Mouse (Mus musculus): ENCODE data around the gene App. TPM values are rescaled to one million over a fixed set of nuclear protein-coding genes. Genes with fewer than 3 reads are reported as not detected.

Gene App
- polyA plus RNA-seq, 1 experiment: 8.9 TPM

DNA sequence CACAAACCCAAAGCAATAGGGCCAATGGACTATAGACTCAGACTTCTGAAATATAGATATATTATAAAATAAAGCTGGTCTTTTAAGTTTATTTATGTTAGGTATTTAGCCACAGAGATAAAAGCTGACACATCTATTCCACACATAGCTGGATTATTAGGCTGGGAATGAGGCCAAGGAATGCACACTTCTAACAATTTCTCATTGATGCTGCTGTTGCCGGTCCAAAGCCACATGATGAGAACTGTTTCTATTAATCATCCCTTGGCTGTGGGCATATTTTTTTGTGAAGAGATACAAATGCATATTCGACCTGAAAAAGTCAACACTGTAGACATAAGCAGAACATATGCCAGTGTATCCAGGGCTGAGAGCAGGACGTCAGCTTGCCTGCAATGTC is 176.0 kb downstream of the App start:
- H3K4me1 ChIP-seq: no peaks in the 10 kb centered on the region
- no peaks in the 10 kb centered on the region for H3K27me3 ChIP-seq (replicated peaks)
- no peaks in the 10 kb centered on the region for H3K36me3 ChIP-seq (replicated peaks; ENCODE audit: low read length)
- H3K4me3 ChIP-seq (replicated peaks): no peak overlapping the region
- TF ChIP-seq FLI1 (IDR thresholded peaks at IDR 0.05; ENCODE audit: low read length): no peak
- no peak for TF ChIP-seq GATA1 (IDR thresholded peaks at IDR 0.05; ENCODE audit: borderline replicate concordance, low read length)
- H3K9me3 ChIP-seq: no peaks in the 10 kb centered on the region

DNA sequence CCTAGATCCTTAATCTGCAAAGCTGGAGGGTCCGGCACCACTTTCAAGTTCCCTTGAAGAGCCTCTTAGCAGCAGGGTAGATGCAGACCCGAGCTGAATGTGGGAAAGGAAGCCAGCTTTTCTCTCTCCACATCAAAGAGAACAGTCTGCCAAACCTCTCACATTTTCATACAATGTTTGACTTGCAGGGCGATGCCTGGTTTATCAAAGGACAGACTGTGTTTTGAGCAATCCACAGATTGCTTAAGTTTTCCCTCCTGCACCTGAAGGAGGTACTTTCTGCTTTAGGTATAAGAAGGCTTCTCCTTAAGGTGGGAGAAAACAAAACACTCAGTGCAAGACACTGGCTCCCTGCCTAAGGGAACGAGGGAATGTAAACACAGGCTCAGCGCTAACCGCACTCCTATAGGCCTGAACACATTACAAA is 178.1 kb downstream of the App start:
- no peaks in the 10 kb centered on the region for H3K4me1 ChIP-seq
- H3K9me3 ChIP-seq: no peaks in the 10 kb centered on the region
- H3K4me3 ChIP-seq (replicated peaks): no peak overlapping the region
- no peaks in the 10 kb centered on the region for H3K27me3 ChIP-seq (replicated peaks)
- TF ChIP-seq FLI1 (IDR thresholded peaks at IDR 0.05; ENCODE audit: low read length) (no peak), GATA1 (IDR thresholded peaks at IDR 0.05; ENCODE audit: borderline replicate concordance, low read length) (no peak)
- no peaks in the 10 kb centered on the region for H3K36me3 ChIP-seq (replicated peaks; ENCODE audit: low read length)

DNA sequence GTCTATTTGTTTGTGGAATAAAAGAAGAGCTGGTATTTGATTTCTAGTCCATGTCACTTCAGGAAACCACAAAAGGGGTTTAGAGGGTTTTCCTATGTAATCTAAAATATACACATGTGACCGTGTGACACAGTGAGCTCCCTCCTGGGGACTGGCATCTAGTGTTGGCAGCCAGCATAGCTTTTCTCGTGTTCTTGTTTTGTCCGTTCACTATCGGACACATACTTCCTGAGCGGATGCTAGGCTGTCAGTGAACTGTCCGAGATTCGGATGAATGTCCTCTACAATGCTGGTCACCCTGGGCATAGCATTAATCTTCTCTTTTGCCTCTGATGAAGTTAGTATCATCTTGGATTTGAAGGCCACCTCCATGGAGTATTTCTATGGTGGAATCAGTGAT is 180.7 kb downstream of the App start:
- H3K9me3 ChIP-seq: no peaks in the 10 kb centered on the region; the same call in 1 of the 2 replicates

DNA sequence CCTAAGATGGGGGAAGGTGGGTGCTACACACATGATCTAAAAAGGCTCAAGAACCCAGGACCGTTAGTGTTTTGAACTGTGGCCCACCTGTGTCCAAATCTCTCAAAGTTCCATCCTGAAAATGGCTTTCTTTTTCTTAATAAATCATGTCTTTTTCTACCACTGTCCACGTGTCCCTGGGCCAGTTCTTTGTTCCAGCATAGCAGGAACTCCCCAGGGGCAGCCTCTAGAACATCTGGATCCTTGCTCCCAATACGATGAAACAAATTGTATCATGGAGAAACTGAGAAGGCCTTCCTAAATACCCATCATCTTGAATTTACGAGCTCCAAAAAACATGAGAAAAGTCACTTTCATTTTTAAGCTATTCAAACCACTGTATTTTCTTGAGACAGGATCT is 182.6 kb downstream of the App start:
- TF ChIP-seq FLI1 (IDR thresholded peaks at IDR 0.05; ENCODE audit: low read length) (no peak), GATA1 (IDR thresholded peaks at IDR 0.05; ENCODE audit: borderline replicate concordance, low read length) (no peak)
- H3K4me3 ChIP-seq (replicated peaks): no peak overlapping the region
- no peaks in the 10 kb centered on the region for H3K27me3 ChIP-seq (replicated peaks)
- H3K36me3 ChIP-seq (replicated peaks; ENCODE audit: low read length): no peaks in the 10 kb centered on the region
- no peaks in the 10 kb centered on the region for H3K4me1 ChIP-seq
- peaks cover 6% of the 10 kb centered on the region; the same call in 1 of the 2 replicates for H3K9me3 ChIP-seq

More for the DNA sequence above, 180.7 kb downstream of the App start:
- H3K27me3 ChIP-seq (replicated peaks): no peaks in the 10 kb centered on the region
- H3K36me3 ChIP-seq (replicated peaks; ENCODE audit: low read length): no peaks in the 10 kb centered on the region
- H3K4me1 ChIP-seq: no peaks in the 10 kb centered on the region
- H3K4me3 ChIP-seq (replicated peaks): no peak overlapping the region
- no peak for TF ChIP-seq FLI1 (IDR thresholded peaks at IDR 0.05; ENCODE audit: low read length)
- TF ChIP-seq GATA1 (IDR thresholded peaks at IDR 0.05; ENCODE audit: borderline replicate concordance, low read length): no peak

DNA sequence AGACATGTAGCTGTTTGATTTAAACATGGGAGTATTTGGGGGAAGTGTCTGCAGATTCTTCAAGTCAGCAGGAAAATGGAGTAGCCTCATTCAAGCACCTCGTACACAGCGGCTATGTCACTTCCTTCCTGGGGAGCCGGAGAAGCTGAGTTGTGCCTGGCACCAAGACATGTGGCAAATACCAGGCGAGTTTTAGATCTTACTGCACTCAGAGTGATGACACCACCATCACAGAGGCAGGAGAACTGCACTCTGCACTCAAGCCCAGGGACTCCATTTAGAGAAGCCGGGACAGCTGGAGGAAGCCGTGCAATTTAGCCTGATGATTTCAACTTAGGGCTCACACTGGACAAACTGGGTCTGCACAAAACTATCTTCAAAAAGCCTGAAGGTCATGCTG is 183.6 kb downstream of the App start:
- no peaks in the 10 kb centered on the region for H3K27me3 ChIP-seq (replicated peaks)
- no peaks in the 10 kb centered on the region for H3K36me3 ChIP-seq (replicated peaks; ENCODE audit: low read length)
- H3K4me1 ChIP-seq: no peaks in the 10 kb centered on the region
- peaks cover 9% of the 10 kb centered on the region; the same call in 1 of the 2 replicates for H3K9me3 ChIP-seq
- H3K4me3 ChIP-seq (replicated peaks): no peak overlapping the region
- no peak for TF ChIP-seq GATA1 (IDR thresholded peaks at IDR 0.05; ENCODE audit: borderline replicate concordance, low read length)
- no peak for TF ChIP-seq FLI1 (IDR thresholded peaks at IDR 0.05; ENCODE audit: low read length)

DNA sequence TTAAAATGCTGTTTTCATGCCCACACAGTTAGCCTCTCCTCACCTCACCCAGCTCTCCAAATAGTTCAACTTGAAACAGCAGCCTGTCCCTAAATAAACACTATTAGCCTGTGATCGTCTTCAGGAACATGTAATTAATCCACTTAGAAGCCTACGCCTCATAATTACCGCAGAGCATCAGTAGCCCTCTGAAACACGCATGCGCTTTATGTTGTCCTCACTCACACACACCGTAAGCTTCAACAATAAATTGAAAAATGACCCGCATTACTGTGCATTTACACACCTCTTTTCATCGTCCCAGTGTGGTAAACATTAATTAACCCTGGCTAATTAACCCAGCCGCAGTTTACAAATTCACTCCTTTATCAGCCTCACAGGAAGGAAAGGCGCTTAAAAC is 184.1 kb downstream of the App start:
- Histone ChIP-seq H3K4me3 (replicated peaks) (no peak overlapping the region), H3K36me3 (replicated peaks; ENCODE audit: low read length) (no peaks in the 10 kb centered on the region), H3K27me3 (replicated peaks) (no peaks in the 10 kb centered on the region), H3K4me1 (no peaks in the 10 kb centered on the region), H3K9me3 (peaks cover 9% of the 10 kb centered on the region; the same call in 1 of the 2 replicates)
- no peak for TF ChIP-seq FLI1 (IDR thresholded peaks at IDR 0.05; ENCODE audit: low read length)
- TF ChIP-seq GATA1 (IDR thresholded peaks at IDR 0.05; ENCODE audit: borderline replicate concordance, low read length): no peak

DNA sequence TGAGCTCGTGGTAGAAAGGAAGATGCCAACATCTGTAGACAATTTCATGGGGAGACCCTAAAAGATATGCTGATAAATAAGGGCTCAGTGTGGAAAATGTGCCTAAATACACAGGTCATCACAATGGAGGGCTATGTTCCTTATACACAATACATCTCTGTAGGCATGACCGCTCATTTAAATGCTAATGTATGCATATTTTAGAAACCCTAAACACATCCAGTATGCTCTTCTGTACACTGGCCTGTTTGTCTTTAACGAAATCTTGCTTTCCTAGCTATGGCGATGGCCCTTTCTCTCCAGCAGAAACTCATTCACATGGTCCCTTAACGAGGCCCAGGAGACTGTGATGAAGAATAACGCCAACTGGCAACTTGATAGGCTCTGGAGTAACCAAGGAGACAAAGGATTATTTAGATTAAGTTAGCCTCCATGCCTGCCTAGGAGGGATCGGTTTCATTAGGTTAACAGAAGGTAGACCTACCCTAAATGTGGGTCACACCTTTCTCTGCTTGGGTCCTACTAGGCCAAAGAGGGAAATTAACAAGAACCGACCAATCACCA is 185.8 kb downstream of the App start:
- Histone ChIP-seq H3K4me3 (replicated peaks) (no peak overlapping the region), H3K36me3 (replicated peaks; ENCODE audit: low read length) (no peaks in the 10 kb centered on the region), H3K4me1 (no peaks in the 10 kb centered on the region), H3K27me3 (replicated peaks) (no peaks in the 10 kb centered on the region), H3K9me3 (peaks cover 9% of the 10 kb centered on the region; the same call in 1 of the 2 replicates)
- TF ChIP-seq GATA1 (IDR thresholded peaks at IDR 0.05; ENCODE audit: borderline replicate concordance, low read length) (no peak), FLI1 (IDR thresholded peaks at IDR 0.05; ENCODE audit: low read length) (no peak)

DNA sequence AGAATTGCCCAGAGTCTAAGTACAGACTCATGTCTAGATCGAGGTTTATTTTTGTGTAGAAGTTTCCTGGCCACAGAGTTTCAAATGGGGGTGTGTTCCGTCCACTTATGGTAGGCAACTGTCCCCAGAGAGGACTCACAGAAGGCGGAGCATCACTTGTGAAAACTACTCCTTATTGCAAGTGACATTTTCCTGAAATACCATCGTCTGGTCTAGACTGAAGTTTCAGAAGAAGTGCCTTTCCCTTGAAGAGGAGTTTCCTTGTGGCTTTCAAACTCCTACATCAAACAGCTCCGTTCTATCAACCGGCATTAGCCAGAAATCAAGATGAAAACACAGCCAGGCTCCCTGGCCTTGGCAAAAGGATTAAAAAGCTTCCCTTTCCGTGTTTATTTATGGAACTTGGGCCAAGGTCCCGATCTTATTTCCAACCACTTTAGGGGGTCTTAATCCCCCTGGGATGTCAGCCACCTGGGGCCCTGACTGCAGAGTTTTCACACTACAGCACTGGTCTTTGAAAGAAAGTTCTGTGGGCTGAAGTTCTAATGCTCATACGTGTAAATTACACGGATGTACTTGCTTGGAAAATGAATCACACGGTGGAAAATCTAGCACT is 187.4 kb downstream of the App start:
- Histone ChIP-seq H3K27me3 (replicated peaks) (no peaks in the 10 kb centered on the region), H3K36me3 (replicated peaks; ENCODE audit: low read length) (no peaks in the 10 kb centered on the region), H3K4me3 (replicated peaks) (no peak overlapping the region), H3K4me1 (no peaks in the 10 kb centered on the region), H3K9me3 (peaks cover 9% of the 10 kb centered on the region; the same call in 1 of the 2 replicates)
- TF ChIP-seq FLI1 (IDR thresholded peaks at IDR 0.05; ENCODE audit: low read length) (no peak), GATA1 (IDR thresholded peaks at IDR 0.05; ENCODE audit: borderline replicate concordance, low read length) (no peak)

DNA sequence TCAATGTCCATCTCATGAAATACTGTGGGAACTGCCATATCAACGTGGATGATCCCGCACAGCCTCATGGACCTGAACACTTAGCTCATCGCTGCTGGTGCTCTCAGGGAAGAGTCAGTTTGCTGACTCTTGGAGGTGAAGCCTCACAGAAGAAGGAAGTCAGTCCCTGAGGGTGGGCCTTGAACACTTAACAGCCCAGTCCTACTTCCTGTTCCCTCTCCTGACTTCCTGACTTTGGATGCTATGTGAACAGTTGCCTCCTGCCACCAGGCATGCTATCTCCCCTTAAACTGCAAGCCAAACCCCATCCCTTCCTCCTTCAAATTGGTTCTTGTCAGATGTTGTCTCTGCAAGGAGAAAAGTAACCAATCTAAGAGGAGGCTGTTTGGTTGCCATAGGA is 188.2 kb downstream of the App start:
- H3K9me3 ChIP-seq: peaks cover 9% of the 10 kb centered on the region; the same call in 1 of the 2 replicates

DNA sequence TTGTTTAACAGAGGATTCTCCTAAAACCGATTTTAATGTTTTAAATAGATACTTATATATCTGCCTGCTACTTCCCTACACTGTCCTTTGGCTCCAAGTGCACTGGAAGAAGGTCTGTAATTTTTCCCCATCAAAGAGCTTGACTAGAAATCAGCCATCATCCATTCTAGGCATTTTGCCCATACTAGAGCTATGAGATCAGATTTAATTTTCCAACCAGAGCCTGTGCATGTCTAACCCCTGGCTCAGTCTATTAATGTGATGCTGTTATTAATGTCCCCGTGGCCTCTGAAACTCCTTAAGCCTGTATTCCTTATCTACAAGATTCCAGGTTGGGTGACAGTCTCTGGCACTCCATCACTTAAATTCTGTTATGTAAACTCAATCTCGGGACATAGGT is 190.1 kb downstream of the App start:
- peaks cover 9% of the 10 kb centered on the region; the same call in 1 of the 2 replicates for H3K9me3 ChIP-seq
- TF ChIP-seq GATA1 (IDR thresholded peaks at IDR 0.05; ENCODE audit: borderline replicate concordance, low read length) (no peak), FLI1 (IDR thresholded peaks at IDR 0.05; ENCODE audit: low read length) (no peak)
- H3K4me3 ChIP-seq (replicated peaks): no peak overlapping the region
- H3K36me3 ChIP-seq (replicated peaks; ENCODE audit: low read length): no peaks in the 10 kb centered on the region
- no peaks in the 10 kb centered on the region for H3K27me3 ChIP-seq (replicated peaks)
- H3K4me1 ChIP-seq: no peaks in the 10 kb centered on the region

More for the DNA sequence above, 188.2 kb downstream of the App start:
- H3K27me3 ChIP-seq (replicated peaks): no peaks in the 10 kb centered on the region
- no peak overlapping the region for H3K4me3 ChIP-seq (replicated peaks)
- H3K4me1 ChIP-seq: no peaks in the 10 kb centered on the region
- H3K36me3 ChIP-seq (replicated peaks; ENCODE audit: low read length): no peaks in the 10 kb centered on the region
- TF ChIP-seq FLI1 (IDR thresholded peaks at IDR 0.05; ENCODE audit: low read length) (no peak), GATA1 (IDR thresholded peaks at IDR 0.05; ENCODE audit: borderline replicate concordance, low read length) (no peak)

Measured in megakaryocyte, embryonic 14.5 days (primary cell).